Mouse (Mus musculus) C2C12 (cell line): Measurements from ENCODE around the gene Pcbd1. TPM values are rescaled to one million over a fixed set of nuclear protein-coding genes. Genes with fewer than 3 reads are reported as not detected.

Source experiments
- H3K27me3 ChIP-seq: one replicate; pipeline ENCODE4 v1.6.1; 2011; ENCODE audit not compliant: control insufficient read depth, insufficient read depth, insufficient read length
- H3K36me3 ChIP-seq: one replicate; pipeline ENCODE4 v1.6.1; 2011; ENCODE audit not compliant: control insufficient read depth, insufficient read depth
- H3K4me3 ChIP-seq: one replicate; pipeline ENCODE4 v1.5.1; 2011; ENCODE audit warnings: mild to moderate bottlenecking, control low read depth; ENCODE audit not compliant: poor library complexity, insufficient read depth, severe bottlenecking
- H3K79me2 ChIP-seq: one replicate; pipeline ENCODE4 v1.6.1; 2011; ENCODE audit not compliant: control insufficient read depth, insufficient read depth
- H3K79me3 ChIP-seq: one replicate; pipeline ENCODE4 v1.6.1; 2011; ENCODE audit warnings: low read depth, control low read depth
- H3ac ChIP-seq: one replicate; pipeline ENCODE3; 2011; ENCODE audit warnings: low read depth; ENCODE audit not compliant: control insufficient read depth, insufficient read length
- CEBPB ChIP-seq: IDR thresholded peaks from one replicate; pipeline ENCODE4 v1.6.1; 2011; ENCODE audit warnings: low read depth, mild to moderate bottlenecking, control low read depth, moderate library complexity
- CTCF ChIP-seq: IDR thresholded peaks from one replicate; pipeline ENCODE4 v1.5.1; 2011; ENCODE audit not compliant: control insufficient read depth, insufficient read depth, insufficient read length
- FOSL1 ChIP-seq: IDR thresholded peaks from one replicate; pipeline ENCODE4 v1.8.0; 2011; ENCODE audit warnings: mild to moderate bottlenecking, low read length; ENCODE audit not compliant: poor library complexity, insufficient read depth, severe bottlenecking
- MAX ChIP-seq: IDR thresholded peaks from one replicate; pipeline ENCODE4 v1.6.1; 2011; ENCODE audit warnings: mild to moderate bottlenecking, control low read depth
- MYOD1 ChIP-seq: IDR thresholded peaks from one replicate; pipeline ENCODE4 v1.6.1; 2011; ENCODE audit warnings: low read depth; ENCODE audit not compliant: control insufficient read depth, insufficient read length
- MYOG ChIP-seq: IDR thresholded peaks from one replicate; pipeline ENCODE4 v1.6.1; 2011; ENCODE audit not compliant: control insufficient read depth, insufficient read length; ENCODE audit errors: extremely low read depth
- USF1 ChIP-seq: IDR thresholded peaks from one replicate; pipeline ENCODE4 v1.6.1; 2011; ENCODE audit warnings: low read depth, mild to moderate bottlenecking, control low read depth, moderate library complexity
- long read RNA-seq, 2 experiments: library from polyadenylated mRNA; unstranded; transcript quantifications; one replicate each; pipeline ENCODE4 v2.0.0; 2019 to 2020
- polyA plus RNA-seq: library from polyadenylated mRNA; unstranded; fragments of >200 nt; fragmentation: generic; extraction: Trizol; gene quantifications from one replicate; pipeline ENCODE4 v1.2.1, GENCODE M21; 2012; ENCODE audit warnings: missing spikeins

Gene Pcbd1
- polyA plus RNA-seq, result 0.28 TPM
- long read RNA-seq, experiment 1, result 0 reads
- long read RNA-seq, experiment 2, result 0 reads

GRCm38 (mm10) chr10:61089170-61090142 lies at the start of gene Pcbd1:
Gene Pcbd1, plus strand, starts transcription at chr10:61089331.
- Histone ChIP-seq H3K4me3 (no peak within 1 kb of the TSS), H3K36me3 (no peaks in the 10 kb centered on the region), H3K27me3 (no peaks in the 10 kb centered on the region), H3K79me3 (no peaks in the 10 kb centered on the region), H3ac (no peak within 1 kb of the TSS), H3K79me2 (no peaks in the 10 kb centered on the region)
- TF ChIP-seq FOSL1 (no peak), MAX (no peak), MYOG (no peak), USF1 (no peak), CTCF (no peak), MYOD1 (no peak), CEBPB (no peak)

GRCm38 (mm10) chr10:61039657-61040056 lies 49.5 kb upstream of the Pcbd1 start:
- Histone ChIP-seq H3K36me3 (no peaks in the 10 kb centered on the region), H3K27me3 (peaks cover 20% of the 10 kb centered on the region), H3K79me2 (no peaks in the 10 kb centered on the region), H3ac (no peak overlapping the region), H3K4me3 (no peak overlapping the region), H3K79me3 (no peaks in the 10 kb centered on the region)
- TF ChIP-seq MYOD1 (no peak), CEBPB (no peak), CTCF (no peak), MAX (no peak), MYOG (no peak), FOSL1 (no peak), USF1 (no peak)

GRCm38 (mm10) chr10:61045081-61045480 lies 44.0 kb upstream of the Pcbd1 start:
- Histone ChIP-seq H3K27me3 (no peaks in the 10 kb centered on the region), H3K79me3 (no peaks in the 10 kb centered on the region), H3K4me3 (no peak overlapping the region), H3K79me2 (no peaks in the 10 kb centered on the region), H3ac (no peak overlapping the region), H3K36me3 (no peaks in the 10 kb centered on the region)
- TF ChIP-seq MYOD1 (no peak), FOSL1 (no peak), CTCF (no peak), CEBPB (no peak), MAX (no peak), MYOG (no peak), USF1 (no peak)

- TF ChIP-seq MYOD1 (no peak), MAX (no peak), CEBPB (no peak), CTCF (peak; percentile 83), MYOG (no peak), USF1 (no peak), FOSL1 (no peak)
- peaks cover 24% of the 10 kb centered on the region for H3K27me3 ChIP-seq
- no peaks in the 10 kb centered on the region for H3K36me3 ChIP-seq
- no peaks in the 10 kb centered on the region for H3K79me2 ChIP-seq
- no peak overlapping the region for H3K4me3 ChIP-seq
- H3ac ChIP-seq, result no peak overlapping the region
- no peaks in the 10 kb centered on the region for H3K79me3 ChIP-seq
Observed at GRCm38 (mm10) chr10:61051993-61052613, 37.0 kb upstream of the Pcbd1 start.

DNA sequence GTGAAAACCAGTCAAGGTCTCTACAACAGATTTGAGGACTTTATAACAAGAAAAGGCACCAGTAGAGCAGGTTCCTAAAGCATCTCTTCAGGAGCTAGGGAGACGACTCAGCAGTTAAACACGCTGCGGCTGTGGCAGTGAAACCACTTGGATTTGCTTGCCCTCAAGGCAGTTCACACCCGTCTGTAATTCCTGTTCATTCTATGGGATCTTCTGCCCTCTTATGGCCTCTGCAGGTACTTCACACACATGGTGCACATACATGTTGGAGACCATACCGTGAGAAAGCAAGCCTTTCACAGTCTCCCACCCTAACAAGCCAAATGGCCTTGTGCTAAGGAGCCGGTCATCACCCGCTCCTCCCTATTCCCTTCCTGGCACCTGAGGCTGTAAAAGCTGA lies 32.5 kb upstream of the Pcbd1 start:
- peaks cover 24% of the 10 kb centered on the region for H3K27me3 ChIP-seq
- no peak overlapping the region for H3ac ChIP-seq
- H3K4me3 ChIP-seq, result no peak overlapping the region
- no peaks in the 10 kb centered on the region for H3K36me3 ChIP-seq
- TF ChIP-seq FOSL1, result no peak
- no peak for TF ChIP-seq CTCF
- TF ChIP-seq USF1, result no peak
- TF ChIP-seq MAX, result no peak
- TF ChIP-seq MYOD1, result no peak
- TF ChIP-seq MYOG, result no peak
- TF ChIP-seq CEBPB, result no peak
- H3K79me3 ChIP-seq, result no peaks in the 10 kb centered on the region
- H3K79me2 ChIP-seq, result no peaks in the 10 kb centered on the region
